Mouse (Mus musculus) limb, embryonic 12.5 days (tissue): ENCODE data around the gene 1700025G04Rik. TPM values are rescaled to one million over a fixed set of nuclear protein-coding genes. Genes with fewer than 3 reads are reported as not detected.

Source experiments
- ATAC-seq: fragments of 200-750 bp; cut with Nextera tagmentation; 2 replicates; pipeline ENCODE4 v1.8.0; 2017; ENCODE audit warnings: low read depth, moderate TSS enrichment; ENCODE audit not compliant: insufficient number of reproducible peaks, insufficient read depth, low FRiP score, low TSS enrichment
- H3K27ac ChIP-seq: fragments of 300-500 bp; sonication (generic); 2 replicates; pipeline ENCODE4 v1.5.1; 2016; ENCODE audit warnings: mild to moderate bottlenecking, moderate library complexity
- H3K27me3 ChIP-seq: fragments of 300-500 bp; sonication (generic); 2 replicates; pipeline ENCODE4 v1.6.1; 2016; ENCODE audit warnings: mild to moderate bottlenecking, moderate library complexity
- H3K36me3 ChIP-seq: fragments of 300-500 bp; sonication (generic); 2 replicates; pipeline ENCODE4 v1.6.1; 2016; ENCODE audit warnings: mild to moderate bottlenecking, moderate library complexity
- H3K4me1 ChIP-seq: fragments of 300-500 bp; sonication (generic); replicated peaks from 2 replicates; pipeline ENCODE4 v1.6.1; 2016
- H3K4me2 ChIP-seq: fragments of 300-500 bp; sonication (generic); 2 replicates; pipeline ENCODE4 v1.6.1; 2016; ENCODE audit warnings: mild to moderate bottlenecking, moderate library complexity
- H3K4me3 ChIP-seq: fragments of 300-500 bp; sonication (generic); replicated peaks from 2 replicates; pipeline ENCODE4 v1.5.1; 2016; ENCODE audit warnings: mild to moderate bottlenecking
- H3K9ac ChIP-seq: fragments of 300-500 bp; sonication (generic); replicated peaks from 2 replicates; pipeline ENCODE4 v1.6.1; 2016; ENCODE audit warnings: mild to moderate bottlenecking, moderate library complexity
- H3K9me3 ChIP-seq: fragments of 300-500 bp; sonication (generic); 2 replicates; pipeline ENCODE4 v1.6.1; 2016; ENCODE audit warnings: mild to moderate bottlenecking, moderate library complexity
- WGBS: fragments of 180-500 bp; shearing (Covaris S2); methylation state at CpG from one replicate; pipeline ENCODE4 v1.1.7; 2016; 5-methylcytosine and 5-hydroxymethylcytosine counted together
- polyA plus RNA-seq: library from polyadenylated mRNA; unstranded; fragments of >200 nt; fragmentation: Nextera tagmentation; extraction: Ambion mirVana; gene quantifications from 2 replicates; pipeline ENCODE4 v1.2.1, GENCODE M21; 2016

The 1700025G04Rik gene
- polyA plus RNA-seq, 1 experiment from 2014 or later, result 28.3 TPM

DNA sequence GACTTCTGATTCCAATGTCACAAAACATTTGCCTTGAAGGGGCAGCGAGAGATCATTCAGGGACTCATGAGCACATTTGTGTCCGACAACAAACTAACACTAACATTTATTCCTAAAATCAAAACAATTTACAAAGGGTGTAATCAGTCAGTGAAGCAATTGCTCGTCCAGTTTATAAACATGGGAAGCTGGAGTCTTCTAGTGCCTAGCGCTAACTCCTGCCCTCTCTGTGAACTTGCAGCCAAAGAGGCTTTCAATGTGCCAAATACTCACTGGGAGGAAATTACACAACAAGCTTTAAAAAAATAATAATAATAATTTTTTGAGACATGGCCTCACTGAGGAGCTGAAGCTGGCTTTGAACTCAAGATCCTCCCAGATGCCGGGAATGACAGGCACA, 57.8 kb downstream of the 1700025G04Rik start:
- Histone ChIP-seq H3K9me3 (peaks cover 5% of the 10 kb centered on the region; the same call in 1 of the 2 replicates), H3K27ac (no peak overlapping the region), H3K4me2 (no peak overlapping the region), H3K9ac (no peak overlapping the region), H3K4me3 (no peak overlapping the region), H3K4me1 (peaks cover 25% of the 10 kb centered on the region), H3K36me3 (no peaks in the 10 kb centered on the region), H3K27me3 (no peaks in the 10 kb centered on the region)
- WGBS, result 83% methylated on average over 5 of the region's 5 CpGs
- no peak for ATAC-seq

DNA sequence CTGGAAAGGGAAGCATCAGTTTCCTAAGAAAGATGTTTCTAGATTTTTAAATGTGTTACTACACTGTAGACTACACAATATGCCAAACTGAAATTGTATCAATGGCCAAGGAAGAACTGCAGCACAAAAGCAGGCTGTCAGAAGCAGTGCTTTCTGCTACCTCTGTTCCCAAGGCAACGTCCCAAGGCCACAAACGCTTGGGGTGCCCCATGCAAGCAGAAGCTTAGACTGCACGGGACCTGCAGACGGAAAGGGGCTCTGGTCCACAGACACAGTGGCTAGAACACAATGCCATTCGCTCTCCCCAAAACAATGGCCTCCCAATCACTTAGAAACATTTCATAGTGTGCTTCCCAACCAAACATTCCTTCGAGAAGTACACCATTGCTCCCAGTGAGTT, 59.4 kb downstream of the 1700025G04Rik start:
- 82% methylated on average over 6 of the region's 6 CpGs for WGBS
- H3K4me3 ChIP-seq, result no peak overlapping the region
- H3K9me3 ChIP-seq, result peaks cover 5% of the 10 kb centered on the region; the same call in 1 of the 2 replicates
- no peak overlapping the region for H3K27ac ChIP-seq
- no peaks in the 10 kb centered on the region for H3K36me3 ChIP-seq
- no peak overlapping the region for H3K9ac ChIP-seq
- no peak overlapping the region for H3K4me2 ChIP-seq
- peaks cover 10% of the 10 kb centered on the region for H3K4me1 ChIP-seq
- H3K27me3 ChIP-seq, result no peaks in the 10 kb centered on the region
- ATAC-seq, result no peak

DNA sequence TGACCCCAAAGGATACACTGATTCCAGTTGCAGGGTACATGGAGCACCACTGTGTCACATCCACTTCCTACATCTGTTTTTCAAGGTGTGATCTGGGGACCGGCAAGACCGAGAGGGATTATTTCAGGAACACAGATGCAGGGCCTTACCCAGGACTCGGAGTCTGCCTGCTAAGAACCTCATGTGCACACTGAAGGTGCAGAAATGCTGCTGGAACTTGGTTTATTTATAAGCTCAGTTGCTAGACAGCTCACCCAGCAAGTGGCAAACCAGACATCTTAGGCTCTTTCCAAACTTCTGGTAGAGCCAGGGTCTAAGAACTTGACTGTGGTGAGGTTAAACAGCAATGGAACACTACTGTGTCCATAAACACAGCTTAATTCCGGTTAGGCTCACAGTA, 61.2 kb downstream of the 1700025G04Rik start:
- H3K27me3 ChIP-seq, result no peaks in the 10 kb centered on the region
- H3K27ac ChIP-seq, result no peak overlapping the region
- H3K9me3 ChIP-seq, result peaks cover 5% of the 10 kb centered on the region; the same call in 1 of the 2 replicates
- H3K4me2 ChIP-seq, result no peak overlapping the region
- H3K4me1 ChIP-seq, result peaks cover 8% of the 10 kb centered on the region
- no peak overlapping the region for H3K9ac ChIP-seq
- no peak overlapping the region for H3K4me3 ChIP-seq
- H3K36me3 ChIP-seq, result no peaks in the 10 kb centered on the region
- ATAC-seq, result no peak
- WGBS, result 74% methylated on average over 4 of the region's 4 CpGs

DNA sequence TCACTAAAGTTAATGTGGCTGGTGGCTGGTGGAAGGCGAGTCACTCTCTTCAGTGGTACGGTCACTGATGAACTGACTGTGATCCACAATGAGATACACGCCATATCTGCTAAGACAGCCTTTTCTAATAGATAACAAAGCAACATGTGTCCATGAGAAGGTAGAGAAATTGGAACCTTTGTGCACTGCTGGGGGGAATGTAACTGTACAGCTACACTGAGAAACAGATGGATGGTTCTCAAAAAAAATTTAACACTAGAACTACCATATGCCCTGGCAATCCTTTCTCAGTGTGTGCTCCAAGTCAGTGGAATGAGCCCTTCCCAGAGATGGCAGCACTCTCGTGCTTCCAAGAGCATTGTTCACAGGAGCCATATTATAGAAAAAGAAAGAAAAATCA, 63.2 kb downstream of the 1700025G04Rik start:
- 84% methylated on average over 4 of the region's 4 CpGs for WGBS
- Histone ChIP-seq H3K9me3 (no peaks in the 10 kb centered on the region), H3K27me3 (no peaks in the 10 kb centered on the region), H3K4me1 (peaks cover 15% of the 10 kb centered on the region), H3K36me3 (no peaks in the 10 kb centered on the region), H3K4me3 (no peak overlapping the region), H3K27ac (no peak overlapping the region), H3K9ac (no peak overlapping the region), H3K4me2 (no peak overlapping the region)
- no peak for ATAC-seq

DNA sequence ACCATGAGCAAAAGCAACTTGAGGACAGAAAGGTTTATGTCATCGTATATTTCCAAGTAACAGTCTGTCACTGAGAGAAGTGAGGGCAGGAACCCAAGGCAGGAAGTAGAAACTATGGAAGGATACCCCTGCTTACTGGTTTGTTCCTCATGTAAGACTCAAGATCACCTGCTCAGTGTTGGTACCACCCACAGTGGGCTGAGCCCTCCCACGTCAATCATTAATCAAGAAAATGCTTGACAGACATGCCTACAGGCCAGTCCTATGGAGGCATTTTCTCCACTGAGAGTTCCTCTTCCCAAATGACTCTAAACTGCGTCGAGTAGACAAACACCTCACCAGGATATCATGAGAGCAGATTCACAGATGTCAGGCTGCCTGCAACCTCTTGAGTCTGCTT, 64.6 kb downstream of the 1700025G04Rik start:
- H3K9ac ChIP-seq, result no peak overlapping the region
- WGBS, result 86% methylated on average over 4 of the region's 4 CpGs
- H3K27ac ChIP-seq, result no peak overlapping the region
- ATAC-seq, result no peak
- no peaks in the 10 kb centered on the region for H3K9me3 ChIP-seq
- H3K4me3 ChIP-seq, result no peak overlapping the region
- H3K4me2 ChIP-seq, result no peak overlapping the region
- H3K4me1 ChIP-seq, result peaks cover 15% of the 10 kb centered on the region
- H3K27me3 ChIP-seq, result no peaks in the 10 kb centered on the region
- no peaks in the 10 kb centered on the region for H3K36me3 ChIP-seq

DNA sequence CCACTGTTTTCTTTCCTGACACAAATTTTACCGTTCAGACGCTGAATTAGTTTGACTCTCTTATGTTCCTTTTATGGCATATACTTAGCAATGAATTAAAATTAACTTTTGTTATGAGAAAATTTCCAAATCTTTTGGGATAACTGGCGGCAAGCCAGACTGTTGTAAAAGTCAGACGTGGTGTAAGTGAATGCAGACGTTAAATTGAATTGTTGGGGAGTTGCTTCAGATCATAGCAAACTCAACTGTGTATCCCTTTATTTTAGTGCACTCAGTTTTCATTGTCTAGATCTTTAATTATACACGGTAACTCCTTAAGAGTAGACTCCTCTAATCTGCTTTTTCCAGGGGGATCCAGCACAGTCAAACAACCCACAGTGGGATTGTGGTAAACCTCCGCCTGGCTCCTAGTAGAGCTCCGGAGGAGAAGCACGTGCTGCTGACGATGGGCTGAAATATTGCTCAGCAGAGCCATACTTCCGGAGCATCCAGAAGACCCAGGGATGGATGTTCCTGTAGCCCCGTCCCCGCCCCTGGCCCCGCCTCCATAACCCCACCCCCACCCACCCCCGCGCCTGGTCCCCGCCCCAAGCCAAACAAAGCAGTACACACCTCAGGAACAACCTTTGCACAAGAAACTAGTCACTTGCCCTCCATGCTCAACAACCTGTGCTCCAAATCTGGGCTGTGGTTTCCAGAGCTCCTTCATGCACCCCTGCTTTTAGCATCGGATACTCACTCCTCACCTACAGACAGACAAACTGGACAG, 65.7 kb downstream of the 1700025G04Rik start:
- Histone ChIP-seq H3K27ac (no peak overlapping the region), H3K36me3 (no peaks in the 10 kb centered on the region), H3K4me3 (no peak overlapping the region), H3K27me3 (no peaks in the 10 kb centered on the region), H3K9me3 (no peaks in the 10 kb centered on the region), H3K4me1 (peaks cover 18% of the 10 kb centered on the region), H3K9ac (no peak overlapping the region), H3K4me2 (no peak overlapping the region)
- WGBS, result 59% methylated on average over 18 of the region's 18 CpGs
- ATAC-seq, result no peak

DNA sequence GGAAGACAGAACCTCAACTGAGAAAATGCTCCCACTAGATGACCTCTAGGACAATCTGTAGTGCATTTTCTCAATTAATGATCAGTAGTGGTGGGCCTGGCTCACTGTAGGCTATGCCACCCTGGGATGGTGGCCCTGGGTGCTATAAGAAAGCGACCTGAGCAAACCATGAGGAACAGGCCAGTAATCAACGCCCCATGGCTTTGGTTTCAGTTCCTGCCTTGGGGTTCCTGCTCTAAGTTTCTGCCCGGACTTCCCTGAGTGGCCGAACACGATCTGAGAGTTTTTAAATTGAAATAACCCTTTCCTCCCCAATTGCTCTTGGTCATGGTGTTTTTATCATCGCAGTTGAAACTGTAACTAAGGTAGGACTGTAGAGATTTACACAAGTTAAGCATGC, 69.1 kb downstream of the 1700025G04Rik start:
- no peak overlapping the region for H3K4me2 ChIP-seq
- H3K9ac ChIP-seq, result no peak overlapping the region
- H3K36me3 ChIP-seq, result no peaks in the 10 kb centered on the region
- WGBS, result 88% methylated on average over 6 of the region's 6 CpGs
- ATAC-seq, result no peak
- H3K27me3 ChIP-seq, result no peaks in the 10 kb centered on the region
- H3K9me3 ChIP-seq, result no peaks in the 10 kb centered on the region
- H3K27ac ChIP-seq, result no peak overlapping the region
- H3K4me1 ChIP-seq, result peaks cover 20% of the 10 kb centered on the region
- no peak overlapping the region for H3K4me3 ChIP-seq

DNA sequence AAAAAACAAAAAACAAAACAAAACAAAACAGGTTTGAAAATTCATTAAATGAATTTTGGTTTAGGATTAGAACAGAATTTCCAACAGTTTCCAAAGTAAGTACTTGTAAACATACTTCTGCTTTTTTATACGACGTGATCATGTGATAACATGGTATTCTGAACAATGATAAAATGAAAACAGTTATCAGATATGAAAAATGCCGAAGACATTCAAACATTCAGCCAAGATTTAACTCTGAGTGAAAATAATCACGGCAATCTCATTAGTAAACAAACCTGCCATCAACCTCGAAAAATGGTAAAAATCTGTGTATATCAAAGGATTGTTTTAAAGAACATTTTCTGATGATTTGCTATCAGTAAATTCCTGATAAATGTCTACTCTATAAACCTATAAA, 69.9 kb downstream of the 1700025G04Rik start:
- 90% methylated on average over 5 of the region's 5 CpGs for WGBS
- no peaks in the 10 kb centered on the region for H3K27me3 ChIP-seq
- H3K27ac ChIP-seq, result no peak overlapping the region
- no peak overlapping the region for H3K9ac ChIP-seq
- no peak for ATAC-seq
- no peaks in the 10 kb centered on the region for H3K36me3 ChIP-seq
- no peak overlapping the region for H3K4me3 ChIP-seq
- peaks cover 20% of the 10 kb centered on the region for H3K4me1 ChIP-seq
- H3K9me3 ChIP-seq, result no peaks in the 10 kb centered on the region
- no peak overlapping the region for H3K4me2 ChIP-seq

DNA sequence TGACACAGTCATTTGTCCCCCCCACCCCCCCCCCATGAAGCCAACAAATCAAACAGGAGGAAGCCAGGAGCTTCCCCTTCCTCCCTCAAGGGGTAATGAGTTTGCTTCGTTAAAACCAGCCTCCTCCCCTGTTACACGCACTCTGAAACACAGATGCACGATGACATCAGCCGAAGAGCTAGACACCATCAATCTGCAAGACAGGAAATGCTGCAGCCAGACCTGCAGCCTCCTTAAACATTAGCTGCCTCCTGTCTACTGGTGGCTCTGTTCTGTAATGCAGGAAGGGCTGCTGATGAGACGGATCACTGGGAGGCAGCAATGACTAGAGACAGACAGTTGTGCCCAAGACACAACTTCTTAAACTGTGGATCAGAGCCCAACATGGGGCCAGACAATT, 70.7 kb downstream of the 1700025G04Rik start:
- peaks cover 15% of the 10 kb centered on the region for H3K4me1 ChIP-seq
- H3K36me3 ChIP-seq, result no peaks in the 10 kb centered on the region
- no peak overlapping the region for H3K9ac ChIP-seq
- no peak overlapping the region for H3K4me3 ChIP-seq
- no peaks in the 10 kb centered on the region for H3K9me3 ChIP-seq
- no peak overlapping the region for H3K4me2 ChIP-seq
- ATAC-seq, result no peak
- 5% methylated on average over 5 of the region's 5 CpGs for WGBS
- no peak overlapping the region for H3K27ac ChIP-seq
- H3K27me3 ChIP-seq, result no peaks in the 10 kb centered on the region

DNA sequence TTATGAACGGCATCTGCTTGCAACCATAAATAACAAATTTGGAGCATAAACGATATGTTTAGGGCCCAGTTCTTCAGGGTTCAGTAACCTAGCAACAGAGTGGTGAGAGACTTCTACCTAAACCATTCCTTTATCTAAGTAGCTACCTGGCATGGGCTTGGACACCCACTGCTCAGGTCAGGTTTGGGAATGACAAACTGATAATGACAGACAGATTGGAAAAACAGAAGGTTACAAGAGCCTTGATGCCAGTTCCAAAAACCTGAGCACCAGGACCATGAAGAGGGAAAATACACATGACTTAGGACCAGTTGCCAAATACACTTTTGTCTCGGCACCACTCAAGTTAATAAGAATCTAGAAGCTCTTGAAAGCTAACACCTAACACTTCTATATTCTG, 71.6 kb downstream of the 1700025G04Rik start:
- Histone ChIP-seq H3K4me3 (no peak overlapping the region), H3K9ac (no peak overlapping the region), H3K9me3 (no peaks in the 10 kb centered on the region), H3K27ac (no peak overlapping the region), H3K27me3 (no peaks in the 10 kb centered on the region), H3K4me1 (peaks cover 9% of the 10 kb centered on the region), H3K4me2 (no peak overlapping the region), H3K36me3 (no peaks in the 10 kb centered on the region)
- no peak for ATAC-seq
- 61% methylated on average over 3 of the region's 3 CpGs for WGBS

DNA sequence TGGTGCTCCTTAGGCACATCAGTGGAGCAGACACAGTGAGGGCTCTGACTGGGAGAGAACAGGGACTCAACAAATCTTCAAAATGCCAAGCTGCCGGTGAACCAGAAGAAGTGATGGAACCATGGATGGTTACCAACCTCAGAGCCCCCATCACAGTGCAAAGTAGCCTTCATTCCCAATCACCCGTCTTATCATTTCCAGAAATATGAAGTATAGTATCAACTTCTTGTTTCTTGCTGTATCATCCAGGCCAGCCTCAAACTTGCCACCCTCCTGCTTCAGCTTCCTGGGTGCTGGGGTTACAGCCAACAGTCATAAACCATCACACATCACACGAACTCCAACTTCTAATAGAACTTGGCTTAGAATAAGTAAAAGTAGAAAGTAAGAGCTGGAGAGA, 73.3 kb downstream of the 1700025G04Rik start:
- WGBS, result 90% methylated on average over 3 of the region's 3 CpGs
- H3K9ac ChIP-seq, result no peak overlapping the region
- no peak for ATAC-seq

DNA sequence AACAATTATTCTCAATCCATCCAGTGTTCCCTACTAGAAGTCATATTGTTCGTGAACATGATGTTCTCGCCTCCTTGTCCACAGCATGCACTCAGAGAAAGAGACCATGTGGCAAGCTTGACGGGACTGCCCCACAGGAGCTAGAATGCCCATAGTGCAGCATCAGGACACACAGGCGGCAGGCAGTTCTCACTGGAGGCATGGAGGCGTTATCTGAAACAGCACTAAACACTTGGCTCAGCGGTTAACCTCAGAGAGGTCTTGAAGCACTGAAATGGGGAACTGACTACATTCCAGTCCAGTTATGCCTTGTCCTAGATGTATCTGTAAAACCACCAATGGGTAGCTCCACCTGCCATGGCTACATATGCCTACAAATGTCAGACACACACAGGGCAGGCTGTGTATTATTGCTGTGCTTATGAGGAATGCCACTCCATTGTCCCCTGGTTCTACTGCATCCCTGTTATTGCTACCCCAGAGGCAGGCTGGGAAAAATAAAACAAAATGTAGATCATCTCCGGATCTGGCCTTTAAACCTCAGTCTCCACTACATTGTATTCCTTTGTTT, 74.3 kb downstream of the 1700025G04Rik start:
- ATAC-seq, result no peak
- no peak overlapping the region for H3K9ac ChIP-seq
- peaks cover 9% of the 10 kb centered on the region for H3K4me1 ChIP-seq
- no peak overlapping the region for H3K4me3 ChIP-seq
- no peaks in the 10 kb centered on the region for H3K9me3 ChIP-seq
- no peaks in the 10 kb centered on the region for H3K27me3 ChIP-seq
- no peaks in the 10 kb centered on the region for H3K36me3 ChIP-seq
- no peak overlapping the region for H3K4me2 ChIP-seq
- 88% methylated on average over 7 of the region's 7 CpGs for WGBS
- no peak overlapping the region for H3K27ac ChIP-seq

More for the DNA sequence above, 73.3 kb downstream of the 1700025G04Rik start:
- Histone ChIP-seq H3K4me3 (no peak overlapping the region), H3K9me3 (no peaks in the 10 kb centered on the region), H3K4me1 (peaks cover 5% of the 10 kb centered on the region), H3K36me3 (no peaks in the 10 kb centered on the region), H3K27me3 (no peaks in the 10 kb centered on the region), H3K4me2 (no peak overlapping the region), H3K27ac (no peak overlapping the region)
